ENCODE assay signal across 8 mouse cellular contexts in genomic region chr7:141817355-141818075, GRCm38 (mm10). TPM values are rescaled to one million over a fixed set of nuclear protein-coding genes. Genes with fewer than 3 reads are reported as not detected.
A peak's percentile ranks its signal among the peaks of the same experiment; 100 is the strongest.
DNase-seq lines count a peak whose midpoint lies in the region.
"Had no signal": no experiment of that assay in that cellular context is flagged by ENCODE, and none has a peak within 500 bp of the region (broad histone marks: within the 10 kb centered on the region; RNA-seq: fewer than 3 reads in every experiment).

No protein-coding gene starts in this region.

- DNase-seq in lung, postnatal 4 days, result peak; percentile 13 to 31
- no peak for DNase-seq in lung, postnatal 25 days (ENCODE audit: low spot score)
- DNase-seq in adrenal gland, postnatal 36 days, result peak; percentile 61 to 73
- peak; percentile 16 for DNase-seq in embryo, embryonic 11.5 days (ENCODE audit: low read depth, low spot score)
- DNase-seq in mesoderm, embryonic 11.5 days (ENCODE audit: low read depth, low spot score), result peak; percentile 66
- no peak for DNase-seq in layer of hippocampus, adult 11-12 months (ENCODE audit: low spot score)
- DNase-seq in right cerebral cortex, postnatal 36 days (ENCODE audit: low spot score in 2 of 2), result no peak
- DNase-seq: gastrocnemius, adult 2 months had no signal

RNA-seq across cellular contexts. Expression of gene Muc5b, which starts 21.4 kb away (rescaled TPM):
- not detected for total RNA-seq in adrenal gland, postnatal 36 days (2021)
- total RNA-seq: gastrocnemius, adult 2 months had no signal

RNA-seq across cellular contexts. Expression of gene Muc5ac, which starts 28.7 kb away (rescaled TPM):
- total RNA-seq in adrenal gland, postnatal 36 days (2021), result not detected
- total RNA-seq: gastrocnemius, adult 2 months had no signal

Comparison
In these comparisons a context has a peak if more than half of its experiments do, and no peak if none do; other contexts are left out.
1. DNase-seq: peak in lung, postnatal 4 days (2 of 2), adrenal gland, postnatal 36 days (2 of 2), embryo, embryonic 11.5 days (single experiment) and mesoderm, embryonic 11.5 days (single experiment); none in lung, postnatal 25 days (single experiment), layer of hippocampus, adult 11-12 months (single experiment) and right cerebral cortex, postnatal 36 days (0 of 2).